Mouse (Mus musculus): ENCODE results near the gene Carmil1.

DNA sequence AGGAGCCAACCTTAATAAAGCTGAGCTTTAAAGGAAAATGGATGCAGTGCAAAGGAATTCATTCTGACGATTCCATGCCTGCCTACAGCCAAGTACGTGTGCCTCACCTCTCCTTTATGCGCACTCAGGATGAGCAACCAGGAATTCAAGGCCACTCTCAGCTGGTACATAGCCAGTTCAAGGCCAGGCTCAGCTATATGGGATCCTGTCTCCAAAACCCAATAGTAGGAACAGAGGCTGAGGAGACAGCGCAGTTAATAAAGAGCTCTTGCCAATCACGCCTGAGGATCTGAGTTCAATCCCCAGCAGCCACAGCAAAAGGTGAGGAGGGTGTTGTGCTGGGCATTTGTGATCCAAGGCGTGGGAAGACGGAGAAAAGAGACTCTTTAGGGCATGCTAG lies 29.4 kb downstream of the Carmil1 start:
- TF ChIP-seq CTCF (IDR thresholded peaks at IDR 0.05; ENCODE audit: control insufficient read depth, insufficient read depth, insufficient read length) (no peak), USF1 (IDR thresholded peaks at IDR 0.05; ENCODE audit: low read depth) (no peak), MYOD1 (IDR thresholded peaks at IDR 0.05; ENCODE audit: control insufficient read depth, insufficient read length, low read depth) (no peak), MAX (IDR thresholded peaks at IDR 0.05) (no peak), CEBPB (IDR thresholded peaks at IDR 0.05; ENCODE audit: low read depth) (no peak)
